Mouse (Mus musculus) midbrain, embryonic 11.5 days (tissue): ENCODE data around the gene Zbtb20. TPM values are rescaled to one million over a fixed set of nuclear protein-coding genes. Genes with fewer than 3 reads are reported as not detected.

ENCODE experiments used
- ATAC-seq: fragments of 200-750 bp; cut with Nextera tagmentation; 2 replicates; pipeline ENCODE4 v1.8.0; 2017; ENCODE audit warnings: moderate TSS enrichment, moderate library complexity; ENCODE audit not compliant: low FRiP score
- DNase-seq: peaks from one replicate; pipeline ENCODE4 v3.0.0; 2015; ENCODE audit warnings: low spot score; ENCODE audit errors: missing footprints
- H3K27ac ChIP-seq: fragments of 300-500 bp; sonication (generic); 2 replicates; pipeline ENCODE4 v1.5.1; 2014; ENCODE audit warnings: low read depth, low read length
- H3K27me3 ChIP-seq: fragments of 300-500 bp; sonication (generic); 2 replicates; pipeline ENCODE4 v1.6.1; 2014; ENCODE audit warnings: mild to moderate bottlenecking, low read length, moderate library complexity, mixed read lengths; ENCODE audit not compliant: control insufficient read depth, insufficient read depth
- H3K36me3 ChIP-seq: fragments of 300-500 bp; sonication (generic); 2 replicates; pipeline ENCODE4 v1.6.1; 2014; ENCODE audit warnings: mild to moderate bottlenecking, low read length, moderate library complexity, mixed read lengths; ENCODE audit not compliant: control insufficient read depth, insufficient read depth
- H3K4me1 ChIP-seq: fragments of 300-500 bp; sonication (generic); 2 replicates; pipeline ENCODE4 v1.6.1; 2014; ENCODE audit warnings: low read length; ENCODE audit not compliant: control insufficient read depth, insufficient read depth
- H3K4me2 ChIP-seq: fragments of 300-500 bp; sonication (generic); 2 replicates; pipeline ENCODE4 v1.6.1; 2014; ENCODE audit warnings: mild to moderate bottlenecking, moderate library complexity
- H3K4me3 ChIP-seq: fragments of 300-500 bp; sonication (generic); 2 replicates; pipeline ENCODE4 v1.5.1; 2014; ENCODE audit warnings: low read depth, low read length
- H3K9ac ChIP-seq: fragments of 300-500 bp; sonication (generic); 2 replicates; pipeline ENCODE4 v1.6.1; 2014; ENCODE audit warnings: low read length
- H3K9me3 ChIP-seq: fragments of 300-500 bp; sonication (generic); 2 replicates; pipeline ENCODE4 v1.6.1; 2016; ENCODE audit warnings: low read length; ENCODE audit not compliant: control insufficient read depth
- WGBS: fragments of 180-500 bp; shearing (Covaris S2); extraction: QIAGEN DNeasy Blood & Tissue Kit; methylation state at CpG from one replicate; pipeline ENCODE4 v1.1.7; 2014; 5-methylcytosine and 5-hydroxymethylcytosine counted together
- polyA plus RNA-seq: library from polyadenylated mRNA; unstranded; fragments of >200 nt; fragmentation: Nextera tagmentation; extraction: Ambion mirVana; gene quantifications from 2 replicates; pipeline ENCODE4 v1.2.1, GENCODE M21; 2014

Gene Zbtb20
- polyA plus RNA-seq, 1 experiment from 2014 or later, result 45.6 TPM

DNA sequence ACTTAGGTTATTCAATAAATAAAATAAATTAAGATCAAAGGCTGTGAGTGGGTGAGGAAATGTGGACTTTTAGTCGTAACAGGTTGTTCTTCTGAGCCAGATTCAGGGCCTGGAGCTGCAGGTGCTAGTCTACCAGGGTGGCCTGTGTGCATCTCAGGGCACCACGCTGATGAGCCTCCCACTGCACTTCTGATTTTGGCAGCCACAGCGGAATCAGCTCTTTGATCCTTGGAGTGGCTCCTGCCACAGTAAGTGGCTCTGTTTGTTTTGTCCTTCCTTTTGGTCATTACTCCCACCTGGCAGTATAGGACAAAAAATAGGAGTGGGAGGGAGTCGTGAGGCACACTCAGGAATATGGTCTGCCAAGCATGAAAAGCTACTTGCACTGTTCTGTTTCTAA is 354.6 kb downstream of the Zbtb20 start:
- no peak overlapping the region for H3K4me3 ChIP-seq
- WGBS, result 57% methylated on average over 4 of the region's 4 CpGs
- no peaks in the 10 kb centered on the region for H3K4me1 ChIP-seq
- H3K27ac ChIP-seq, result no peak overlapping the region
- no peak overlapping the region for H3K9ac ChIP-seq
- no peaks in the 10 kb centered on the region for H3K9me3 ChIP-seq
- no peaks in the 10 kb centered on the region for H3K36me3 ChIP-seq
- ATAC-seq (no peak), DNase-seq (no peak)
- no peak overlapping the region for H3K4me2 ChIP-seq
- H3K27me3 ChIP-seq, result no peaks in the 10 kb centered on the region

DNA sequence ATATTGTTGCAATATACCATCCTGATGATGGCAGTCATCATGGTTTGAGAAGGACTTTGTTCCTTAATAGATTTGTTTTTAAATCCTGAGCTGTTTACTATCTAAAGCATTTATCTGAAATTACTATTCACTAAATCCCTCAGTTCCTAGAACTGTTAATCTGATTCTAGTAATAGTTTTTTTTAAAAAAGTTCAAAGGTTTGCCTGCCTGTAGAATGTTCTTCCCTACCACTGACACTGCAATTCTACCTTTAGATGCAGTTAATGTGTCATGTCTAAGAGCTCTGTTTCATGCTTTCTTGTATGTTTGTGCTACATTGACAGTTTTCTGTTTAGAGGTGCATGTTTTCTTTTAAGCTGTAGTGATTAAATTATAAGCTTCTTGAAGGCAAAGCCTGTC is 358.6 kb downstream of the Zbtb20 start:
- H3K4me1 ChIP-seq, result no peaks in the 10 kb centered on the region
- no peaks in the 10 kb centered on the region for H3K27me3 ChIP-seq
- no peak overlapping the region for H3K4me3 ChIP-seq
- ATAC-seq, result no peak
- no peak overlapping the region for H3K9ac ChIP-seq
- DNase-seq, result no peak
- H3K9me3 ChIP-seq, result no peaks in the 10 kb centered on the region
- no peaks in the 10 kb centered on the region for H3K36me3 ChIP-seq
- H3K27ac ChIP-seq, result no peak overlapping the region
- H3K4me2 ChIP-seq, result no peak overlapping the region

DNA sequence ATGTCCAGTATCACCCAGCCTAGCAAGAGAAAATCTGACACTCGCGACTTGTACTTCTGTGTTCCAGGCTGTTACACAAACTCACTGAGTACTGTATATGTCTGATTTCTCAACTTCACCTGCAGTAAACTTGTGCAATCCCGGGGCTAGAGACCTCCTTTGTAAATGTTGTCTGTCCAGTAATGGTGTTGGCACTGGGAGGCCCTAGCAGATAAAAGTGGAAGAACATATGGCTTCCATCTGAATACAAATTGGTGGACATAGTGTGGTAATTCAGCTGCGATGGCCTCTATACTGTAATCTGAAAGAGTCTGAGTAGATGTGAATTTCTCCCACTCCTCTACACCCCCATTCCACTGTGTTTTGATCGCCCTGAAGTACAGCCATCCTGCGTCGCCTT is 359.6 kb downstream of the Zbtb20 start:
- Histone ChIP-seq H3K27me3 (no peaks in the 10 kb centered on the region), H3K9ac (no peak overlapping the region), H3K9me3 (no peaks in the 10 kb centered on the region), H3K36me3 (no peaks in the 10 kb centered on the region), H3K4me2 (no peak overlapping the region), H3K4me1 (no peaks in the 10 kb centered on the region), H3K27ac (no peak overlapping the region), H3K4me3 (no peak overlapping the region)
- no peak for DNase-seq
- no peak for ATAC-seq
- WGBS, result 83% methylated on average over 7 of the region's 7 CpGs

GRCm38 (mm10) chr16:43235721-43236159 is 360.1 kb downstream of the Zbtb20 start:
- Histone ChIP-seq H3K4me1 (no peaks in the 10 kb centered on the region), H3K4me2 (no peak overlapping the region), H3K9me3 (no peaks in the 10 kb centered on the region), H3K27me3 (no peaks in the 10 kb centered on the region), H3K27ac (no peak overlapping the region), H3K9ac (no peak overlapping the region), H3K36me3 (no peaks in the 10 kb centered on the region), H3K4me3 (no peak overlapping the region)
- no peak for ATAC-seq
- WGBS, result 78% methylated on average over 8 of the region's 8 CpGs
- no peak for DNase-seq

DNA sequence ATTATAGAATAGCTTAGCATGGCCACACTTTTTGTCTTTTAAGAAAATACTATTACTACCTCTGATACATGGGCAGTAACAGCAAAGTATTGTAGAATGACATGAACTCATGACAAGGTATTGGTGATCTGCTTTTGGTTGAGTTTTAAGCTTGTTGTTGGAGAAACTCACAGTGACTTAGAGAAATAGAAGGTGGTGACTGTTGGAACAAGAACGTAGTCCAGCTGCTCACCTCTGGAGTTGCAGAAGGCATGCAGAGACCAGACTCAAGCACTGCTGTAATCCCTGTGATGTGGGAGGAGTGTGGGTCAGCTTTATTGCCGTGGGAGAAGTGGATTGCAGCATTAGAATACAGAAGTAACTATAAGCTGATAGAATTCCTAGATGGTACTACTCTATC is 361.9 kb downstream of the Zbtb20 start:
- ATAC-seq, result no peak
- 79% methylated on average over 2 of the region's 2 CpGs for WGBS

DNA sequence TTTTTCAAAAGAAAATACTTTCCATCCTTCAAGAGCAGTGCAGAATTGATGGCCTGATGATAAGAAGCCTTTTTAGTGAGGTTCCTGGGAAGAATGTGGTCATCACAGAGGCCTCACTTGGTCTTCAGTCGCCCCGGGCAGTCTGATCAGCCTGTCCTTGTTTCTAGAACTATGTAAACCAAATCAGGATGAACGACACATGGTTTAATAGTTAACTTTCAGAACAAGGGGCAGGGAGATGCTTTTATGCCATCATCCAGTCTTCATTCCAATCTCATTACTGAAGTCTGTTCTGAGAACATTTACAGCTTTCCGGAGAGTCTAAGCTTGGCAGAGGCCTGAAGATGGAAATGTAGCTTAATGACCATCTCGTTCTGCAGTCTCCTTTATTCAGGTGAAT is 371.3 kb downstream of the Zbtb20 start:
- Histone ChIP-seq H3K9ac (no peak overlapping the region), H3K27me3 (no peaks in the 10 kb centered on the region), H3K4me2 (no peak overlapping the region), H3K4me1 (no peaks in the 10 kb centered on the region), H3K9me3 (no peaks in the 10 kb centered on the region), H3K4me3 (no peak overlapping the region), H3K36me3 (no peaks in the 10 kb centered on the region), H3K27ac (no peak overlapping the region)
- DNase-seq, result no peak
- ATAC-seq, result no peak
- WGBS, result 92% methylated on average over 5 of the region's 5 CpGs

More for the DNA sequence above, 361.9 kb downstream of the Zbtb20 start:
- H3K9me3 ChIP-seq, result no peaks in the 10 kb centered on the region
- no peak overlapping the region for H3K9ac ChIP-seq
- H3K4me3 ChIP-seq, result no peak overlapping the region
- no peak overlapping the region for H3K27ac ChIP-seq
- H3K4me2 ChIP-seq, result no peak overlapping the region
- H3K36me3 ChIP-seq, result no peaks in the 10 kb centered on the region
- no peak for DNase-seq
- no peaks in the 10 kb centered on the region for H3K27me3 ChIP-seq
- H3K4me1 ChIP-seq, result no peaks in the 10 kb centered on the region

DNA sequence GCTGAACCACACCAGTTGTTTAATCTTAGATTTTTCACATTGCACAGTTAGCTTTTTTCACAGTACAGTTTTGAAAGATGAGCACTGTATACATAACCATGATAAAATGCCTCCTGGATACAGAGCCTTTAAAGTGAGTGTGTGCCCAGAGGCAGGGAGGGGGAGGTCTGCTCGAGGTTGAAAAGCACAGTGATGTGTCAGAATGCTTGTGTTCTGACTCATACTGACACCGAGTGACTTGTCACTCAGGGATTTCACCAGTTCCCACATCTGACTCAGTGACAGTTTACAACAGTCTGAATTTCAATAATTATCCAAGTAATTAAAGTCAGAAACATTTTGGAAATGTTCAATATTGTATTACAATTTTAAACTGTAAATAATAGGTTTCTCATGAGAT is 377.4 kb downstream of the Zbtb20 start:
- Histone ChIP-seq H3K4me1 (0 out of 2 replicates have a peak, but pooled peaks cover 2% of the 10 kb centered on the region), H3K4me3 (no peak overlapping the region), H3K27me3 (no peaks in the 10 kb centered on the region), H3K36me3 (no peaks in the 10 kb centered on the region), H3K9ac (no peak overlapping the region), H3K9me3 (no peaks in the 10 kb centered on the region), H3K27ac (no peak overlapping the region), H3K4me2 (no peak overlapping the region)
- WGBS, result 60% methylated on average over 2 of the region's 2 CpGs
- no peak for ATAC-seq
- DNase-seq, result no peak

GRCm38 (mm10) chr16:43253746-43254145 is 378.1 kb downstream of the Zbtb20 start:
- Histone ChIP-seq H3K4me3 (no peak overlapping the region), H3K9me3 (no peaks in the 10 kb centered on the region), H3K27ac (no peak overlapping the region), H3K4me1 (0 out of 2 replicates have a peak, but pooled peaks cover 2% of the 10 kb centered on the region), H3K4me2 (no peak overlapping the region), H3K27me3 (no peaks in the 10 kb centered on the region), H3K36me3 (no peaks in the 10 kb centered on the region), H3K9ac (no peak overlapping the region)
- ATAC-seq (no peak), DNase-seq (no peak)
- WGBS, result 86% methylated on average over 4 of the region's 4 CpGs

DNA sequence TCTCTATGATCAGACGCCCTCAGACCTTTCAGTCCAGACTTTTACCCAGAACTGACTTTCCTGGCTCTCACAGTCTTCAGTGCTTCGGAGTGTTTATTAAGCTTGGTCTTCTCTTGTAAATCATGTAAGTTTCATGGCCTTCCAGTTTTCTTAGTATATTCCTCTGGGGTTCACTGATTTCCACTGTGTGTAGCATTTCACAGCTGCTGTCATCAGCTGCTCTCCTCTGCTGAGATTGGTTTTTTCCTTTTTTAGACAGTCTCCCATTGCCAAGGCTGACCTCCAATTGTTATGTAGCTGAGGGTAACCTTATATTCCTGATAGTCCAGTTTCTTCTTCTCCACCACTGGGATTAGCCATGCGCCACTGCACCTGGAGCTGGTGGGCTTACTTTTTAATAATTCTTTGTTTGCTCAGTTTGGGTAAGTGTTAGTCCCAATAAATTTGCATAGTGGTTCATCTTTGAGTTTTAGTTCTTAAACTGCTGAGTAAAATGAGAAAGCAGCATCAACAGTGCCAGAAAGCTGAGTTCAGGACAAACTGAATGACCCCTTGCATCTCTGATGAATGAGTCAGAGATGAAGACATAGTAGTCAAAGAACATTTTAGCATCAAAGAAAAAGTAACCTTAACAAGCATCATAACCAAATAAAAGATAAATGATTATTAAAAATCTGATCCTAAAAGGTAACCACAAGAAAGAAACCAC is 380.7 kb downstream of the Zbtb20 start:
- Histone ChIP-seq H3K27ac (no peak overlapping the region), H3K4me3 (no peak overlapping the region), H3K36me3 (no peaks in the 10 kb centered on the region), H3K9ac (no peak overlapping the region), H3K9me3 (no peaks in the 10 kb centered on the region), H3K4me2 (no peak overlapping the region), H3K4me1 (0 out of 2 replicates have a peak, but pooled peaks cover 2% of the 10 kb centered on the region), H3K27me3 (no peaks in the 10 kb centered on the region)
- DNase-seq (peak; percentile 19), ATAC-seq (no peak)
- 92% methylated on average over 3 of the region's 3 CpGs for WGBS
